Comparison of ENCODE assay signal across 15 mouse cellular contexts in the genomic region with DNA sequence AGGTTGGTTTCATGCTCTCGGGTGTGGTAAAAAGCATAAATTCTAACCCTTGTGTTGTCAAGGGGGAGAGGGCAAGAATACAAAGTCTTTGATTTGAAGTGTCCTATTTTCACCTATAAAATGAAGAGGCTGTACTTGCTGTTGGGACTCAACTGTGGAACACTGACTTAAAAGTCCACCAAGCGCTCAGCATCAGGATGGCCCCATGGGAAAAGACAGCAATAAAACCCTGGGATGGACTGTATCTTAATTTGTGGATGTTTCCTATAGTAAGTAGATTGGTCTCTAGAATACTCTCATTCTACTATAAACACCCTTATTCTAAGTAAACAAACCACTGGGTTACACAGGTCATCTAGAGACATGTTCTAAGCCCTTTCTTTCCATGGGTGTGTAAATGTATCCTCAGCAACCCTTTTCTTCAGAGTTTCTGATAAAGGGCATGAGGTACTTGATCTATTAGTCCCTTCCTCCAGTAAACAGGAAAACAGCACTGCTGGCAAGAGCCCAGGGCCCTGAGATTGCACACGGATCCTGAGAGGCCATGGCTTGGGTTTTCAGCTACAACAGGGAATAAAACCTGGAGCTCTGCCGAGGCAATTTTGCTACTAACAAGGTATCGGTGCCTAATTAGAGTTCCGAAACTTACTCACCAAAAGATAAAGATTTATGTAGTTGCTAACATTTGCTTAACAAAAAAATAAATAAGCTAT. TPM values are rescaled to one million over a fixed set of nuclear protein-coding genes. Genes with fewer than 3 reads are reported as not detected.
A peak's percentile ranks its signal among the peaks of the same experiment; 100 is the strongest.
DNase-seq lines count a peak whose midpoint lies in the region; TF ChIP-seq lines count a peak whose summit lies in the region.
"Had no signal": no experiment of that assay in that cellular context is flagged by ENCODE, and none has a peak within 500 bp of the region (broad histone marks: within the 10 kb centered on the region; RNA-seq: fewer than 3 reads in every experiment).

No protein-coding gene starts in this region.

- intact Hi-C loops in heart, postnatal 14 days (cut with DNase I), result no loop called here

- 0 out of 2 replicates have a peak, but pooled peaks have one; percentile 48 for TF ChIP-seq EP300 in ES-Bruce4 (IDR thresholded peaks at IDR 0.05; ENCODE audit: insufficient read depth, low read depth, low read length)

- H3K27ac ChIP-seq in heart, embryonic 10.5 days, result peak overlapping the region; percentile 57; the same call in 1 of the 2 replicates
- H3K27ac ChIP-seq in ES-Bruce4 (ENCODE audit: insufficient read depth, low read length), result peak overlapping the region; percentile 99
- H3K27ac ChIP-seq: kidney, postnatal 0 days had no signal

- H3K36me3 ChIP-seq in heart, embryonic 10.5 days, result peaks cover 11% of the 10 kb centered on the region; the same call in 1 of the 2 replicates
- no peaks in the 10 kb centered on the region for H3K36me3 ChIP-seq in ES-Bruce4 (ENCODE audit: control insufficient read depth, insufficient read depth, low read length, poor library complexity, severe bottlenecking)

- 52% methylated on average over 6 of the region's 6 CpGs for WGBS in heart, embryonic 10.5 days

- no peaks in the 10 kb centered on the region for H3K9me3 ChIP-seq in heart, embryonic 10.5 days
- no peaks in the 10 kb centered on the region for H3K9me3 ChIP-seq in ES-Bruce4 (replicated peaks; ENCODE audit: control insufficient read depth, insufficient read depth, low read length, poor library complexity, severe bottlenecking)

- H3K27me3 ChIP-seq in heart, embryonic 10.5 days (ENCODE audit: insufficient read depth, poor library complexity, severe bottlenecking), result no peaks in the 10 kb centered on the region
- no peaks in the 10 kb centered on the region for H3K27me3 ChIP-seq in ES-Bruce4 (ENCODE audit: control insufficient read depth, insufficient read depth, low read length, poor library complexity, severe bottlenecking)

- H3K4me3 ChIP-seq in heart, embryonic 10.5 days, result no peak overlapping the region
- H3K4me3 ChIP-seq in ES-Bruce4 (ENCODE audit: low read depth, low read length), result peak overlapping the region; percentile 48

- no peak for TF ChIP-seq CTCF in ES-Bruce4 (IDR thresholded peaks at IDR 0.05; ENCODE audit: low read depth, low read length)

- no peak for TF ChIP-seq POLR2A in ES-Bruce4 (IDR thresholded peaks at IDR 0.05; ENCODE audit: insufficient read depth, low read length)

- no peak for DNase-seq in heart, embryonic 10.5 days (ENCODE audit: low spot score)
- no peak for DNase-seq in heart, postnatal 14 days
- peak; percentile 10 for DNase-seq in kidney, postnatal 14 days
- no peak for DNase-seq in kidney, adult 18-20 months
- peak; percentile 7 for DNase-seq in Muller cell, postnatal 12 days (ENCODE audit: inconsistent ontology term)
- no peak for DNase-seq in layer of hippocampus, postnatal 10 days (ENCODE audit: low spot score in 2 of 2)
- DNase-seq in right cerebral cortex, adult 18-20 months, result no peak
- DNase-seq: cerebellum, adult 2 months; gastrocnemius, postnatal 36 days; layer of hippocampus, postnatal 36 days; lung, postnatal 36 days; right cerebral cortex, postnatal 25 days; thymus, postnatal 4 days had no signal

- peaks cover 17% of the 10 kb centered on the region for H3K4me1 ChIP-seq in heart, embryonic 10.5 days
- peaks cover 1% of the 10 kb centered on the region for H3K4me1 ChIP-seq in ES-Bruce4 (ENCODE audit: control insufficient read depth, insufficient read depth, low read length)

- H3K9ac ChIP-seq in ES-Bruce4 (ENCODE audit: low read depth, poor library complexity, severe bottlenecking), result peak overlapping the region; percentile 97

RNA-seq across cellular contexts. Expression of a gene that starts 45.5 kb away (rescaled TPM):
- 131 and 171 TPM in 2 replicates for polyA plus RNA-seq in heart, embryonic 10.5 days (2016; fragmentation: Nextera tagmentation; extraction: Ambion mirVana)
- total RNA-seq in heart, postnatal 14 days (2021), result 1 to 10 TPM; 6.4 to 6.9 TPM
- 406 and 461 TPM in 2 replicates for polyA plus RNA-seq in ES-Bruce4 (2011; ENCODE audit: insufficient read depth, insufficient read length, low read depth, missing spikeins)
- total RNA-seq in layer of hippocampus, postnatal 10 days (2021), result 10 to 100 TPM in 1 of 2 experiments, 1 to 10 TPM in 1; 9.3 to 10.5 TPM

Comparison
In these comparisons a context has a peak if more than half of its experiments do, and no peak if none do; other contexts are left out.
1. DNase-seq: peak in kidney, postnatal 14 days (single experiment) and Muller cell, postnatal 12 days (single experiment); none in heart, embryonic 10.5 days (single experiment), heart, postnatal 14 days (0 of 2), kidney, adult 18-20 months (single experiment), layer of hippocampus, postnatal 10 days (0 of 2) and right cerebral cortex, adult 18-20 months (single experiment).